Mouse (Mus musculus) MEL (cell line): ENCODE data around the gene Mon1a.

Experiments used
- ETS1 ChIP-seq: IDR thresholded peaks from 2 replicates; pipeline ENCODE4 v1.6.1; 2012; ENCODE audit warnings: low read depth, mild to moderate bottlenecking, inconsistent platforms, low read length, improper control_type of control experiment, moderate library complexity
- GABPA ChIP-seq: IDR thresholded peaks from 2 replicates; pipeline ENCODE4 v1.6.1; 2012; ENCODE audit warnings: low read depth, mild to moderate bottlenecking, inconsistent platforms, low read length, improper control_type of control experiment, moderate library complexity
- MAFK ChIP-seq: IDR thresholded peaks from 2 replicates; pipeline ENCODE4 v1.6.1; 2011; ENCODE audit warnings: low read depth, mild to moderate bottlenecking, low read length, improper control_type of control experiment, borderline replicate concordance
- ZKSCAN1 ChIP-seq: IDR thresholded peaks from 2 replicates; pipeline ENCODE4 v1.6.1; 2012; ENCODE audit warnings: low read depth, mild to moderate bottlenecking, inconsistent platforms, low read length, improper control_type of control experiment, moderate library complexity

DNA sequence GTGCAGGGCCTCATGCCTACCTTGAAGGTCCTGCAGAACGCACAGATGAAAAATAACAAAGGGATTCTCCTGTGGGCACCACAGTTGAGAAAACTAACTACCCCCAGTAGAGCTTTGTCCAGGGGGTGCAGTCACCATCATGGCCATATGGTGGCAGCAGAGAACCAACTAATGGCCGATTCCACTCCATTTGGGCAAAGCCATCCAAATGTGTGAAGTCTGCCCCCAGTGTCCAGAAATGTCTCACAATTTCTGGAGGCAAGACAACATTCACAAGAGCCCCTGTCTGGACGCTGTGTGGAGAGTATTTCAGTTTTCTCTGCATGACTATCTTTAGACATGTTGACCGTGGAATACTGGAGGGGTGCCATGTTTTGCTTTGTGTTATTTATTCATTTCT, 16.8 kb downstream of the Mon1a start:
- TF ChIP-seq ZKSCAN1 (no peak), ETS1 (no peak), MAFK (no peak), GABPA (no peak)
